Mouse (Mus musculus) C3H10T1/2 (cell line): Measurements from ENCODE around the gene Chn2. TPM values are rescaled to one million over a fixed set of nuclear protein-coding genes. Genes with fewer than 3 reads are reported as not detected.

Experiments used
- polyA plus RNA-seq, 2 experiments: library from polyadenylated mRNA; unstranded; fragments of >200 nt; fragmentation: generic; extraction: Trizol; gene quantifications; one replicate each; pipeline ENCODE4 v1.2.1; 2012; ENCODE audit warnings: missing spikeins in 2 of 2

Chn2 gene
- polyA plus RNA-seq, result 10 to 100 TPM in 1 of 2 experiments, 1 to 10 TPM in 1; 5.2 to 11.3 TPM

GRCm38 (mm10) chr6:54039357-54039804 lies at the start of gene Chn2:
Gene Chn2, plus strand, starts transcription at chr6:54039554.

DNA sequence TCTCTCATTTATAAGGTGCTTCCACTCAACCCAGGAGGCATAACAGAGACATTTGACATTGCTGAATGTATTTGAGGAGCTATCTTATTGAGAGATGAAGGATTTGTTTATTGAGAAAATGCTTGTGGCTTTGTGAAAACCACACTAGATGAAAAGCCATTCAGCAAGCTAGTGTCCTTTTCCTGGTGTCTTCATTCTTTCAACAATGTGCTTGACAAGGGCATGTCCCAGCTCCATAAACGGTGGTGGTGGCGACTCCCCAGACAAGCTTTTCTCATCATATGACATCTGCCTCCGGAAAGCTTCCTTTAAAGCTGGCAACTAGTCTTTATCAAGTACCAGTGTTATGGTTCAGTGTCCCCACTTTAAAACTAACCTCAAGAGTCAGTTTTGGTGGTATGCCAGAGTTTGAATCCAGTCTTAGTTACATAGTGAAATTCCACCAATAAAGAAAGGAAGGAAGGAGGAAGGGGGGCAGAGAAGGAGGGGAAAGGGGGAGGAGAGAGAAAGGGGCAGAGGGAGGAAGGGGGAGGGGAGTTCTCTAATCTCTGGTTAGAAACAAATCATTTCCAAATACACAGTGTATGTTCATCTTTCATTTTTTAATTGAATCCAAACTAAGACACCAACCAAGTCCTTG lies 286.0 kb downstream of the Chn2 start, which contains the start of gene Prr15:
Gene Prr15 (plus strand): TSS at position 590 of the 640 bp plus-strand sequence.

Other genes starting within 250 kb of the Chn2 start
- 1 to 10 TPM in 1 of 2 experiments, under 1 TPM in 1; 0.26 to 2.4 TPM for gene Tril, start 218.7 kb upstream of the Chn2 start, polyA plus RNA-seq
- under 1 TPM in 1 of 2 experiments, not detected in 1; 0.47 TPM for gene Cpvl, start 60.9 kb upstream of the Chn2 start, polyA plus RNA-seq